25 mouse cellular contexts compared by ENCODE assay signal in the genomic region with DNA sequence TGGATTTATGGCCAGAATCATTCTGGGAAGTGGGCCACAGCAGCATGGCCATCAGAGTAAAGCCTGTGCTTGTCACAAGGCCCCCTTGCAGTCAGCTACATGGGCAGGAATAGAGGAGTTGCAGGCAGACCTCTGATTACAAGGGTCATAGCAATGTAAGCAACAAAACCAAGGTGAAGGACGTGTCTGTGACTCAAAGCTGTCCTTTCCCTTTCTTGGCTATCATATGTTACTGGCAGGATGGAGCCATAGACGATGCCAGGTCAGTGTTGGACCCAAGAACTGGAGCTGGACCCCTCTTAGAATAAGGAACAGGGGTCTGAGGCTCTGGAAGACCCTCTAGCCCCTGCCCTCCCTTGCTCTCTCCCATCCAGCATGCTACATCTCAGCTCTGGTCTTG. TPM values are rescaled to one million over a fixed set of nuclear protein-coding genes. Genes with fewer than 3 reads are reported as not detected.
DNase-seq lines count a peak whose midpoint lies in the region; ATAC-seq and TF ChIP-seq lines count a peak whose summit lies in the region.
"Had no signal": no experiment of that assay in that cellular context is flagged by ENCODE, and none has a peak within 500 bp of the region (broad histone marks: within the 10 kb centered on the region; RNA-seq: fewer than 3 reads in every experiment).

No protein-coding gene starts in this region.

- H3K4me3 ChIP-seq in forebrain, embryonic 10.5 days, result no peak overlapping the region
- H3K4me3 ChIP-seq in forebrain, embryonic 13.5 days, result no peak overlapping the region
- H3K4me3 ChIP-seq in lung, adult 2 months (replicated peaks; ENCODE audit: extremely low read depth, low read depth, low read length), result no peak overlapping the region
- H3K4me3 ChIP-seq: embryonic facial prominence, embryonic 13.5 days; embryonic facial prominence, embryonic 15.5 days; erythroblast, embryonic 14.5 days; gastrocnemius, adult 2 months had no signal

- H3K4me2 ChIP-seq in forebrain, embryonic 13.5 days, result no peak overlapping the region
- H3K4me2 ChIP-seq: embryonic facial prominence, embryonic 13.5 days; embryonic facial prominence, embryonic 15.5 days had no signal

- no peak for TF ChIP-seq CTCF in lung, adult 2 months (IDR thresholded peaks at IDR 0.05; ENCODE audit: insufficient read depth, low read length)

- no peak overlapping the region for H3K9ac ChIP-seq in forebrain, embryonic 13.5 days
- H3K9ac ChIP-seq: embryonic facial prominence, embryonic 13.5 days; embryonic facial prominence, embryonic 15.5 days had no signal

- WGBS in forebrain, embryonic 10.5 days, result 82% methylated on average over 2 of the region's 2 CpGs
- 71% methylated on average over 2 of the region's 2 CpGs for WGBS in forebrain, embryonic 13.5 days
- 63% methylated on average over 2 of the region's 2 CpGs for WGBS in lung, adult 2 months

- H3K36me3 ChIP-seq in forebrain, embryonic 10.5 days (replicated peaks), result peaks cover 80% of the 10 kb centered on the region
- H3K36me3 ChIP-seq in forebrain, embryonic 13.5 days (ENCODE audit: poor library complexity, severe bottlenecking), result no peaks in the 10 kb centered on the region
- H3K36me3 ChIP-seq: embryonic facial prominence, embryonic 15.5 days; G1E had no signal

- 0 out of 2 replicates have a peak overlapping the region, but pooled peaks have one; percentile 15 for H3K27ac ChIP-seq in forebrain, embryonic 10.5 days
- no peak overlapping the region for H3K27ac ChIP-seq in forebrain, embryonic 13.5 days
- H3K27ac ChIP-seq: embryonic facial prominence, embryonic 13.5 days; embryonic facial prominence, embryonic 15.5 days; gastrocnemius, adult 2 months had no signal

- H3K4me1 ChIP-seq in forebrain, embryonic 10.5 days, result peaks cover 32% of the 10 kb centered on the region
- peaks cover 16% of the 10 kb centered on the region; the same call in 1 of the 2 replicates for H3K4me1 ChIP-seq in forebrain, embryonic 13.5 days
- H3K4me1 ChIP-seq in lung, adult 2 months (ENCODE audit: control insufficient read depth, insufficient read depth, low read length), result no peaks in the 10 kb centered on the region

- no peak for TF ChIP-seq POLR2A in lung, adult 2 months (IDR thresholded peaks at IDR 0.05; ENCODE audit: borderline replicate concordance, extremely low read depth, low read depth, low read length)

- DNase-seq in adrenal gland, adult 2 months, result peak; percentile 73
- DNase-seq in adrenal gland, postnatal 4 days (ENCODE audit: low spot score in 2 of 2), result no peak
- DNase-seq in forebrain, embryonic 10.5 days (ENCODE audit: extremely low spot score, low spot score), result no peak
- DNase-seq in adrenal gland, postnatal 10 days, result peak; percentile 43
- no peak for DNase-seq in right cerebral cortex, adult 18-20 months
- no peak for DNase-seq in lung, adult 2 months
- DNase-seq: cerebellum, adult 11 months; cerebellum, adult 18-20 months; cerebellum, adult 8-10 months; cerebellum, postnatal 14 days; cerebellum, postnatal 36 days; embryo, embryonic 11 days; gastrocnemius, adult 2 months had no signal

- no peaks in the 10 kb centered on the region; the same call in 1 of the 2 replicates for H3K27me3 ChIP-seq in forebrain, embryonic 10.5 days (ENCODE audit: poor library complexity, severe bottlenecking)
- H3K27me3 ChIP-seq in forebrain, embryonic 13.5 days, result no peaks in the 10 kb centered on the region
- H3K27me3 ChIP-seq: embryonic facial prominence, embryonic 13.5 days; embryonic facial prominence, embryonic 15.5 days; Patski had no signal

- H3K9me3 ChIP-seq in forebrain, embryonic 10.5 days, result no peaks in the 10 kb centered on the region
- no peaks in the 10 kb centered on the region for H3K9me3 ChIP-seq in forebrain, embryonic 13.5 days (replicated peaks)
- H3K9me3 ChIP-seq: embryonic facial prominence, embryonic 13.5 days; embryonic facial prominence, embryonic 15.5 days; G1E had no signal

- no peak for ATAC-seq in forebrain, embryonic 13.5 days
- ATAC-seq: activated CD4-positive, CD25-positive, alpha-beta regulatory T cell, adult 4 months; CD4-positive, CD25-positive, alpha-beta regulatory T cell, adult 4 months; forebrain, embryonic 14.5 days; forebrain, embryonic 16.5 days; Patski had no signal

RNA-seq across cellular contexts. Expression of a gene that starts 30.2 kb away (rescaled TPM):
- under 1 TPM; 0.21 to 0.84 TPM for total RNA-seq in adrenal gland, adult 2 months (2021)
- polyA plus RNA-seq in adrenal gland, adult 2 months (2012; rRNA removed), result 0.18 and 0.34 TPM in 2 replicates
- under 1 TPM in 1 of 2 experiments, not detected in 1; 0.87 TPM for total RNA-seq in adrenal gland, postnatal 4 days (2021)
- 0.36 and 0.90 TPM in 2 replicates for polyA plus RNA-seq in forebrain, embryonic 10.5 days (2016; fragmentation: Nextera tagmentation; extraction: Ambion mirVana)
- 1.1 and 1.8 TPM in 2 replicates for polyA plus RNA-seq in forebrain, embryonic 13.5 days (2015; fragmentation: Nextera tagmentation; extraction: Ambion mirVana)
- total RNA-seq in adrenal gland, postnatal 10 days (2021), result under 1 TPM in 1 of 2 experiments, not detected in 1; 0.12 TPM
- polyA plus RNA-seq in lung, adult 2 months (2012; rRNA removed), result 7.8 and 8.5 TPM in 2 replicates
- total RNA-seq: common myeloid progenitor, adult 5-6 weeks; gastrocnemius, adult 2 months had no signal
- polyA plus RNA-seq: activated CD4-positive, CD25-positive, alpha-beta regulatory T cell, adult 4 months; CD4-positive, CD25-positive, alpha-beta regulatory T cell, adult 4 months; embryonic facial prominence, embryonic 13.5 days; erythroblast, embryonic 14.5 days; G1E had no signal

RNA-seq across cellular contexts. Expression of a gene that starts 55.3 kb away (rescaled TPM):
- 10 to 100 TPM; 23.5 to 30.9 TPM for total RNA-seq in adrenal gland, adult 2 months (2021)
- polyA plus RNA-seq in adrenal gland, adult 2 months (2012; rRNA removed), result 93.8 and 107 TPM in 2 replicates
- 10 to 100 TPM; 64.5 to 66.7 TPM for total RNA-seq in adrenal gland, postnatal 4 days (2021)
- polyA plus RNA-seq in forebrain, embryonic 10.5 days (2016; fragmentation: Nextera tagmentation; extraction: Ambion mirVana), result 4.0 and 4.6 TPM in 2 replicates
- polyA plus RNA-seq in forebrain, embryonic 13.5 days (2015; fragmentation: Nextera tagmentation; extraction: Ambion mirVana), result 10.0 and 11.2 TPM in 2 replicates
- 10 to 100 TPM; 46.5 to 47.1 TPM for total RNA-seq in adrenal gland, postnatal 10 days (2021)
- 62.6 and 74.0 TPM in 2 replicates for polyA plus RNA-seq in lung, adult 2 months (2012; rRNA removed)
- total RNA-seq: CH12.LX had no signal
- polyA plus RNA-seq: erythroblast, embryonic 14.5 days; G1E had no signal

RNA-seq across cellular contexts. Expression of a gene that starts 55.3 kb away (rescaled TPM):
- 1 to 10 TPM; 1.5 to 2.0 TPM for total RNA-seq in adrenal gland, adult 2 months (2021)
- polyA plus RNA-seq in adrenal gland, adult 2 months (2012; rRNA removed), result 1.3 and 2.0 TPM in 2 replicates
- 10 to 100 TPM in 1 of 2 experiments, 1 to 10 TPM in 1; 8.2 to 10.3 TPM for total RNA-seq in adrenal gland, postnatal 4 days (2021)
- 2.2 and 3.6 TPM in 2 replicates for polyA plus RNA-seq in forebrain, embryonic 10.5 days (2016; fragmentation: Nextera tagmentation; extraction: Ambion mirVana)
- 50.1 and 56.9 TPM in 2 replicates for polyA plus RNA-seq in forebrain, embryonic 13.5 days (2015; fragmentation: Nextera tagmentation; extraction: Ambion mirVana)
- total RNA-seq in adrenal gland, postnatal 10 days (2021), result 10 to 100 TPM in 1 of 2 experiments, 1 to 10 TPM in 1; 5.0 to 11.0 TPM
- 0.11 and 0.90 TPM in 2 replicates for polyA plus RNA-seq in lung, adult 2 months (2012; rRNA removed)
- total RNA-seq: CH12.LX; common myeloid progenitor, adult 5-6 weeks had no signal
- polyA plus RNA-seq: activated CD4-positive, CD25-positive, alpha-beta regulatory T cell, adult 4 months; CD4-positive, CD25-positive, alpha-beta regulatory T cell, adult 4 months; erythroblast, embryonic 14.5 days had no signal

Comparison
In these comparisons a context has a peak if more than half of its experiments do, and no peak if none do; other contexts are left out.
1. DNase-seq: peak in adrenal gland, adult 2 months (single experiment) and adrenal gland, postnatal 10 days (single experiment); none in adrenal gland, postnatal 4 days (0 of 2), forebrain, embryonic 10.5 days (single experiment), right cerebral cortex, adult 18-20 months (single experiment) and lung, adult 2 months (single experiment).
2. RNA of a gene that starts 55.3 kb away (polyA plus RNA-seq): 50.1 to 56.9 TPM in forebrain, embryonic 13.5 days; 2.2 to 3.6 TPM in forebrain, embryonic 10.5 days, 1.3 to 2.0 TPM in adrenal gland, adult 2 months and 0.11 to 0.90 TPM in lung, adult 2 months; every median in the first group is over 10 times any median in the second.